Mouse (Mus musculus) stomach, embryonic 16.5 days (tissue): Measurements from ENCODE around the gene Exosc7. TPM values are rescaled to one million over a fixed set of nuclear protein-coding genes. Genes with fewer than 3 reads are reported as not detected.

Source experiments
- ATAC-seq: fragments of 200-750 bp; cut with Nextera tagmentation; 2 replicates; pipeline ENCODE4 v1.8.0; 2017; ENCODE audit warnings: moderate number of reproducible peaks, moderate TSS enrichment; ENCODE audit not compliant: insufficient read depth, low FRiP score
- H3K27ac ChIP-seq: fragments of 300-500 bp; sonication (generic); 2 replicates; pipeline ENCODE4 v1.5.1; 2014; ENCODE audit warnings: low read length
- H3K27me3 ChIP-seq: fragments of 300-500 bp; sonication (generic); 2 replicates; pipeline ENCODE4 v1.6.1; 2014; ENCODE audit warnings: low read length, control low read depth, mixed read lengths; ENCODE audit not compliant: control insufficient read depth, insufficient read depth
- H3K36me3 ChIP-seq: fragments of 300-500 bp; sonication (generic); 2 replicates; pipeline ENCODE4 v1.6.1; 2014; ENCODE audit warnings: low read length; ENCODE audit not compliant: control insufficient read depth, insufficient read depth
- H3K4me1 ChIP-seq: fragments of 300-500 bp; sonication (generic); 2 replicates; pipeline ENCODE4 v1.6.1; 2014; ENCODE audit warnings: low read length, control low read depth, mixed read lengths; ENCODE audit not compliant: control insufficient read depth, insufficient read depth
- H3K4me2 ChIP-seq: fragments of 300-500 bp; sonication (generic); 2 replicates; pipeline ENCODE4 v1.6.1; 2014; ENCODE audit warnings: low read depth, low read length, mixed read lengths
- H3K4me3 ChIP-seq: fragments of 300-500 bp; sonication (generic); replicated peaks from 2 replicates; pipeline ENCODE4 v1.5.1; 2014; ENCODE audit warnings: mild to moderate bottlenecking, low read length
- H3K9ac ChIP-seq: fragments of 300-500 bp; sonication (generic); 2 replicates; pipeline ENCODE4 v1.6.1; 2014; ENCODE audit warnings: low read length
- H3K9me3 ChIP-seq: fragments of 300-500 bp; sonication (generic); replicated peaks from 2 replicates; pipeline ENCODE4 v1.6.1; 2016; ENCODE audit warnings: low read length, control low read depth; ENCODE audit not compliant: control insufficient read depth
- WGBS: fragments of 180-500 bp; shearing (Covaris S2); extraction: QIAGEN DNeasy Blood & Tissue Kit; methylation state at CpG from one replicate; pipeline ENCODE4 v1.1.7; 2014; 5-methylcytosine and 5-hydroxymethylcytosine counted together
- polyA plus RNA-seq: library from polyadenylated mRNA; unstranded; fragments of >200 nt; fragmentation: Nextera tagmentation; extraction: Ambion mirVana; gene quantifications from 2 replicates; pipeline ENCODE4 v1.2.1, GENCODE M21; 2015

Exosc7 gene
- polyA plus RNA-seq: 112 and 125 TPM in 2 replicates

DNA sequence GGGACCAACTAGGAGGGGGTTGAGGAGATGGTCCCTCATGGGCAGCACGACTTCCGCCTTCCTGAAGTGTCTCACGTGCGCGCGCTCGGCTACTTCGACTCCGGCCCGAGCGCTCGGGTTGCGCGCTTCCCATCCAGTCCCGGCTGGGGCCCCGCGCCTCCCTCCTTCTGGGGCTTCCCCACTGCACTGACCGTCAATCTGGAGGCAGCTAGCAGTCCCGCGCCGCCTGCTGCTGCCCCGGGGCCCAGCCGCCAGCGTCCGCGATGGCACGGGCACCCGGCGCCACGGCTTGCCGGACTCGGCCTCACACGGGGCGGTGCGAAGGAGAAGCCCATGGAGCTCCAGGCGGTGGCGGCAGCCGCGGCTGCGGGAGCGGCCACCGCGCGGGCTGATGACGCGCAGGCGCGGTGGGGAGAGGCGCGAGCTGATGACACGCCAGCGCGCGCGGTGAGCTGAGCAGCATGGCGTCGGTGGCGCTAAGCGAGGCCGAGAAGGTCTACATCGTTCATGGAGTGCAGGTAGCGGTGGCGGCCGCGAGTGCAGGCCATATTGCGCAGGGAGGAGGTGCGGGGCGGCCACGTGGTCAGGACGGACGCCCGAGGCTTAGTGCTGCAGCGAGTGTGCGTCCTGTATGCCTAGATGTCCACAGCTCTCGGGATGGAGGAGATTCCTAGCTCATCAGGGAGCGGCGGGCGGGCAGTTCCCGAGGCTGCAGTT, at the start of gene Exosc7, which contains the start of gene Zdhhc3:
Gene Exosc7, plus strand, starts transcription at position 411 of the 717 bp plus-strand sequence.
Gene Zdhhc3, minus strand, starts transcription at position 401 of the 717 bp plus-strand sequence.
- peak within 1 kb of the TSS; percentile 95 for H3K9ac ChIP-seq
- H3K27ac ChIP-seq: peak within 1 kb of the TSS; percentile 96
- H3K4me1 ChIP-seq: peaks cover 23% of the 10 kb centered on the region
- no peaks in the 10 kb centered on the region for H3K27me3 ChIP-seq
- H3K9me3 ChIP-seq: no peaks in the 10 kb centered on the region
- H3K4me3 ChIP-seq: peak within 1 kb of the TSS; percentile 82
- ATAC-seq: peak; percentile 92
- no peaks in the 10 kb centered on the region for H3K36me3 ChIP-seq
- H3K4me2 ChIP-seq: peak within 1 kb of the TSS; percentile 92
- WGBS: under 1% methylated on average over 79 of the region's 79 CpGs

DNA sequence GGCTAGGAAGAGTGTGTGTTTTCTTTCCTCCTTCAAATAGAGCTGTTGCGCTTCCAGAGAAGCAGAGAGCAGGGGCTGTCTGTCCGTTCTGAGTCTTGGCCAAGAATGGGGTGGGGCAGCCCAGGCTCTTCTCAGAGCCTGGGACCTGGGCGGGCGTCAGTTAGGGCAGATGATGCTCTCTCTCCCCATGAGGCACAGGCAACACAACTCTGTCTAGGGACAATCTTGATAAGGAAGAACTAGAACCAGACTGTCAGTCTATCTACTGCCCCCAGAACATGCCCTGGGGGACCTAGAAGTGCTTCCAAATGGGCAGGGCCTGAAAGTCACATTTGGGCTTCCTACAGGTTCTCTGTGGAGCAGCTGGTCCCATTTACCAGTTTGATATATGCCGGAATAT, 33.9 kb upstream of the Exosc7 start:
- Histone ChIP-seq H3K27me3 (no peaks in the 10 kb centered on the region), H3K36me3 (peaks cover 25% of the 10 kb centered on the region), H3K4me1 (no peaks in the 10 kb centered on the region), H3K27ac (no peak overlapping the region), H3K4me2 (no peak overlapping the region), H3K9me3 (no peaks in the 10 kb centered on the region), H3K4me3 (no peak overlapping the region), H3K9ac (no peak overlapping the region)
- ATAC-seq: no peak
- 85% methylated on average over 5 of the region's 5 CpGs for WGBS

DNA sequence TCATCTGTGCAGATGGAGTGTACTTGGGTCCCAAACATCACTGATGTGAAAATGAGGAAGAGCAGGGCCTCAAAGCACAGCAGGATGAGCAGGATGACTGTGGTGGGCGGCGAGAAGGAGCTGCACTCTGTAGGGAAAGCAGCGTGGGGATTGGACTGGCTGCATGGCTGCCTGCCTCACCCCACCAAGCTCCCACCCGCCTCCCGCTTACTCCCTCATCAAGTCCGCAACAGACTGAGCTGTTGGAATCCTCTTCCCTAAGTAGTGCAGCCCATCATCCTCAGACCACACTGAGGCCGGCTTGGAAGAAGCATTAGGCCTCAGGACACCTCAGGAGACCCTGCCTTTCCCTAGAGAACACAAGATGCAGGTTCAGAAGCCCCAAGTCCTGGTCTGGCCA, 32.7 kb upstream of the Exosc7 start:
- Histone ChIP-seq H3K4me2 (no peak overlapping the region), H3K36me3 (peaks cover 19% of the 10 kb centered on the region; the same call in 1 of the 2 replicates), H3K27me3 (no peaks in the 10 kb centered on the region), H3K9ac (no peak overlapping the region), H3K4me1 (no peaks in the 10 kb centered on the region), H3K27ac (no peak overlapping the region), H3K4me3 (no peak overlapping the region), H3K9me3 (no peaks in the 10 kb centered on the region)
- 90% methylated on average over 7 of the region's 7 CpGs for WGBS
- ATAC-seq: no peak

DNA sequence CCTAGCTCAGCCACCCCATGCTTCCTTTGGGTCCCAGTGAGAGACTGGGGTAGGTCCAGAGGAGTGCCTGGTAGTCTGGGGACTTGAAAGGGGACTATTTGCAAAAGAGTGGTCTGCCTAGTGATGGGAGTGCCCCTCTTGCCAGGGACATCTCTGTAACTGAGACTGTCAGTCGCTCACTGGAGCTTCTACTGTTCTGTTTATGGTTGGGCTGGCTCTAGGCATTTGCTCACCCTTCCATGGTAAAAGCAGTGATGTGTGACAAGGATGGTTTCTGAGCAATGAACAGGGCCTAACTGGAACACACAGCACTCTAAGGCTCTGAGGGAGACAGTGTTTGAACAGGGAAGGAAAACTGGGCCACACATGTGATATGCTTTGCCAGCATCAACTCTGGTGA, 32.2 kb upstream of the Exosc7 start:
- Histone ChIP-seq H3K27me3 (no peaks in the 10 kb centered on the region), H3K4me1 (no peaks in the 10 kb centered on the region), H3K9ac (no peak overlapping the region), H3K9me3 (no peaks in the 10 kb centered on the region), H3K4me2 (no peak overlapping the region), H3K4me3 (no peak overlapping the region), H3K36me3 (peaks cover 17% of the 10 kb centered on the region; the same call in 1 of the 2 replicates), H3K27ac (no peak overlapping the region)
- 88% methylated on average over 1 of the region's 1 CpGs for WGBS
- ATAC-seq: no peak

DNA sequence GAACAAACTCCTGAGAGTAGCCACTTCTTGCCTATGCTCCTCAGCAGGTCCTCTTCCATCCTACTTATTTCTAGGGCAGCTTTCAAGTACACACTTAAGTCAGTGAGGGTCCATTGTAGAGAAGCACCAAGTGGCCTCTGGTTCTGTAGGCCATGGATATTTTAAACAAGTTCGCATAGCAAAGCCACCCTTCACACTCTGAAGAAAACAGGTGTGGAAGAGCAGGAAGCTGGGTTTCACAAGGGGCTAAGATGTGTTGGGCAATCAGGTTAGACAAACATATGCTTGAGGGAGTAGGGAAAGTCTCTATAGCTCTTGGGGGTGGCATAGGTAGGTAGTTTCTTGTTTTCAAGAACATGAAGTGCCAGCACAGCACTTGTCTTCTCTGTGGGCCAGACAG, 27.6 kb upstream of the Exosc7 start:
- ATAC-seq: no peak
- Histone ChIP-seq H3K27ac (no peak overlapping the region), H3K27me3 (no peaks in the 10 kb centered on the region), H3K9ac (no peak overlapping the region), H3K4me1 (no peaks in the 10 kb centered on the region), H3K36me3 (peaks cover 11% of the 10 kb centered on the region; the same call in 1 of the 2 replicates), H3K4me2 (no peak overlapping the region), H3K4me3 (no peak overlapping the region), H3K9me3 (no peaks in the 10 kb centered on the region)
- 77% methylated on average over 1 of the region's 1 CpGs for WGBS

DNA sequence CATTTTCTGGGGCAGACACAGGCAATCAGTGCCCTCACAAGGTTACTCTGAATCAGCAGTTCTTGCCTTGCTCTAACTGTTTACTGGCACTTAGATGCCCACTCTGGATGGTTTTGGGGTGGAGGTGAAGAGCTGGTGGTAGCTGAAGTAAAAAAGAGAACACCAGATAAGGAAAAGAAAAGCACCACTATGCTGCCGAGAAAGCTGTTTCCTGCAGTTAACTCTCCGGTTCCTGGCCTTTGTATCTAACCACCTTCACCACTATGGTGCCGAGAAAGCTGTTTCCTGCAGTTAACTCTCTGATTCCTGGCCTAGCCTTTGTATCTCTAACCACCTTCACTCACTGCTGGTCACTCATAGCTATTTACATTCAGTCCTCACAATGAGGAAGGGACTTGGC, 25.5 kb upstream of the Exosc7 start:
- 50% methylated on average over 3 of the region's 3 CpGs for WGBS
- ATAC-seq: no peak
- no peak overlapping the region for H3K27ac ChIP-seq
- no peak overlapping the region for H3K9ac ChIP-seq
- no peaks in the 10 kb centered on the region for H3K27me3 ChIP-seq
- H3K36me3 ChIP-seq: 0 out of 2 replicates have a peak, but pooled peaks cover 7% of the 10 kb centered on the region
- H3K4me3 ChIP-seq: no peak overlapping the region
- no peaks in the 10 kb centered on the region for H3K4me1 ChIP-seq
- no peak overlapping the region for H3K4me2 ChIP-seq
- no peaks in the 10 kb centered on the region for H3K9me3 ChIP-seq

DNA sequence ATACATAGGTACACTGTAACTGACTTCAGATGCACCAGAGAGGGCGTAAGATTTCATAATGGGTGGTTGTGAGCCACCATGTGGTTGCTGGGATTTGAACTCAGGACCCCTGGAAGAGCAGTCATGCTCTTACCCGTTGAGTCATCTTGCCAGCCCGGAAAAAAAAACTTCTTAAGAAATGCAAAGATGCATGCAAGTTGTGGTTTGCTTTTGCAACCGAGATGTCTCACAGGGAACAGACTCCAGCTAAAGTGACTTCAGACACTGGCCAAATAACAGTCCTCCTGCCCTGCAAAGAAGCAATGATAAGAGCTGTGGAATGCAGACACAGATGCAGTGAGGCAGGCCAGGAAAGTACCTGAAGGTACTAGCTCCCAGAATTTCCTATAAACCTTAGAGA, 22.2 kb upstream of the Exosc7 start:
- no peak overlapping the region for H3K4me3 ChIP-seq
- H3K36me3 ChIP-seq: 0 out of 2 replicates have a peak, but pooled peaks cover 15% of the 10 kb centered on the region
- no peaks in the 10 kb centered on the region for H3K27me3 ChIP-seq
- H3K9ac ChIP-seq: 0 out of 2 replicates have a peak overlapping the region, but pooled peaks have one; percentile 7
- H3K4me2 ChIP-seq: no peak overlapping the region
- H3K27ac ChIP-seq: no peak overlapping the region
- no peaks in the 10 kb centered on the region for H3K9me3 ChIP-seq
- no peak for ATAC-seq
- 87% methylated on average over 4 of the region's 4 CpGs for WGBS
- H3K4me1 ChIP-seq: no peaks in the 10 kb centered on the region

DNA sequence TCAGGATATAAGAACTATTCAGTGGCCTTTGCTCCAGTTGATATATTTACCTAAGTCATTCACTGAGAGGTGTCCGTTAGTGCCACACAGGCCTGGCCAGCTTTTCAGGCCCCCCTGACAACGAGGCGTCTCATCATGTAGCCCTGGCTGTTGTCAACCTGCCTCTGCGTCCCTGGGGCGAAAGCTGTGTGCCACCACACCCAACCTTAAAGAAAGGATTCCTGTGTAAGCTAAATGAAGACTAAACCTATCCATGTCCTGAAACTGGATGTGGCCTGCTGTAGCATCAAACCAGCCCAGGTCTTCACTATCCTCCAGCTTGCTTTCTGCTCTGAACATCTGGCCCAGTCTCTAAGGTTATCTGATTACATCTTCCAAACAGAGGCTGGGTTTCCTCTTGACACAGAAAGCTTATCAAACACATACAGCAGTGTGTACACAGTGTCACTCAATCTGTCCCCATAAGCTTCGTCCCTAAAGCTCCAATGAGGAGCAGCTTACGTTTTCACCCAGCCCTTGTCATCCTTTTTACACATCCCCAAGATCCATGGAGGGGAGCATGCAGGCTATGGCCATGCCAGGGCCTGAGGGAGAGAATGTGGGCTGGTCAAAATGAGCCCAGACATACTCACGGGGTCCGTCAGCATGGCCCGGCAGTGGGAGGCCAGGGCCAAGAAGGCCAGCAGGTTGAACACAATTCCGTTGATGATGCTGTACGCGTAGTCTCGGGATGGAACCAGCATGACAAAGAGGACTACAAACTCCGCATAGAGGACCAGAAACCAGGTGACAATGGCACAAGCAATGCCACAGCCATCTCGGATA, 13.2 kb upstream of the Exosc7 start:
- no peak overlapping the region for H3K4me3 ChIP-seq
- no peak for ATAC-seq
- WGBS: 91% methylated on average over 16 of the region's 16 CpGs
- no peak overlapping the region for H3K4me2 ChIP-seq
- no peaks in the 10 kb centered on the region for H3K9me3 ChIP-seq
- H3K36me3 ChIP-seq: peaks cover 45% of the 10 kb centered on the region
- no peak overlapping the region for H3K9ac ChIP-seq
- H3K27me3 ChIP-seq: no peaks in the 10 kb centered on the region
- no peaks in the 10 kb centered on the region for H3K4me1 ChIP-seq
- H3K27ac ChIP-seq: no peak overlapping the region

DNA sequence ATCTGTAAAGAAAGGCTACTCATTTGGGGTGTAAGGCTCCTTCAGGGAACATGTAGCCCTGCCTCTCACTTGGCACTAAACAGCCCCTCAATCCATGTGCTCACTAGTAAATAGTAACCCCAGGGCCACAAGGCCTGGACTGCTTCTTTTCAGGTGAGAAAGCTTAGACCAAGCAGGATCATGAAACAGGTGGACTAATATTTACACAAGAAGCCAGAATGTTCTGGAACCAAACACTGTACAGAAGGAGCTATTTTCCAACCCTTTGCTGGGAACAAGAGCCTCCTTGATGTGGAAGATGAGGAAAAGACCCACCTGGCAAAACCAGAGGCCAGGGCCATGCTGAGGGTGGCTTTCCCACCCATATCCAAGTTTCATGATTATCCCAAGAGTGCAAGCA, 9.6 kb upstream of the Exosc7 start:
- H3K9ac ChIP-seq: no peak overlapping the region
- ATAC-seq: no peak; the same call in 1 of the 2 replicates
- no peak overlapping the region for H3K4me2 ChIP-seq
- no peaks in the 10 kb centered on the region for H3K9me3 ChIP-seq
- no peaks in the 10 kb centered on the region for H3K4me1 ChIP-seq
- no peak overlapping the region for H3K27ac ChIP-seq
- no peaks in the 10 kb centered on the region for H3K27me3 ChIP-seq
- H3K4me3 ChIP-seq: no peak overlapping the region
- H3K36me3 ChIP-seq: peaks cover 23% of the 10 kb centered on the region
